Mouse (Mus musculus): Measurements from ENCODE around the gene Nacad.
"Not testable (repeated sequence)": the region's sequence is repeated elsewhere in the genome, so short reads cannot be mapped to it uniquely, and the experiment has no call there.

Gene Nacad

GRCm38 (mm10) chr11:6605491-6606399 is at the start of gene Nacad:
Gene Nacad, minus strand, starts transcription at chr11:6606053.
- peak; percentile 78 to 87 for DNase-seq (ENCODE audit: low spot score in 2 of 2)

DNA sequence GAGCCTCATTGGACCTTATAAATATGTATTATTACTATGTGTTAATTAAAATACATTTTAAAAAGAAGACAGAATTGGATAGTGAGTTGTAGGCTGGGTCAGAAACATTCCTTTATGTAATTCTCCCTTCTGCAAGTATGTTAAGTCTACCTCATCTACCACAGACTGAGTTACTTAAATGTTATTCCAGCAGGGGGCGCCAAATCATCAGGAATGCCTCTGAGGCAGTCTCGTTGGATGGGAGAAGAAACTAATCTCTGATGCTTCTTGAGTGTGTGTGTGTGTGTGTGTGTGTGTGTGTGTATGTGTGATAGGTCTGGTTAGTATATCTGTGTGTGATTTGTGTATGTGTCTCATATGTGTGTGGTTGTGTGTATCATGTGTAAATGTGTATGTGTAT is 49.0 kb upstream of the Nacad start:
- peak; percentile 76 to 79 for DNase-seq (ENCODE audit: low spot score in 2 of 2)

DNA sequence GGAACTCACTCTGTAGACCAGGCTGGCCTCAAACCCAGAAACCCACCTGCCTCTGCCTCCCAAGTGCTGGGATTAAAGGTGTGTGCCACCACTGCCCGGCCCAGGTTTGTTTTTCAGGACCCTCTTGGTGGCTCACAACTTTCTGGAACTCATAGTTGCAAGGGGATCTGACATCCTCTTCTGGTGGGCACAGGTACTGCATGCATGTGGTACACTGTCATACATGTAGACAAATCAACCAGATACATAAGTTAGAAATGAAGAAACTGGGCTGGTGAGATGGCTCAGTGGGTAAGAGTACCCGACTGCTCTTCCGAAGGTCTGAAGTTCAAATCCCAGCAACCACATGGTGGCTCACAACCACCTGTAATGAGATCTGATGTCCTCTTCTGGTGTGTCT is 47.1 kb upstream of the Nacad start:
- DNase-seq (ENCODE audit: low spot score in 2 of 2), result not testable (repeated sequence)

DNA sequence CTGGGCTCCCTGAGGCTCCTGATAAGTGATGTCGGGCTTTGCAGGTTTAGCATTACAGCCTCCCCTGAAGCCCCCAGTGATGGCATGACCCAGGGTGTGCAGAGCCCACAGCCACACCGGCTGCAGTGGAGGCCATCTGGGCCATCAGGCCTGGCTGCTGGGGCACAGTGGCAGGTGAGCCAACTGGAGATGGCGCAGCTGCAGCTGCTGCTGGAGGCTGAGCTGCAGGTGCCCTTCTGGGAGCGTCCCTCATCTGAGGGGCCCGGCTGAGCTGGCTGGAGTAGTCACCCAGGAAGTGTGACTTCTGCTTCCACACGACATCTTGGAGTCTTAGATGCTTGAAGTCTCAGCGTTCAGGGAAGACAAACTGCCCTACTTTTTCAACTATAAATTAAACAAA is 44.7 kb upstream of the Nacad start:
- no peak for DNase-seq (ENCODE audit: low spot score in 2 of 2)

- DNase-seq (ENCODE audit: low spot score in 2 of 2), result no peak
Observed at GRCm38 (mm10) chr11:6647831-6648724, 42.2 kb upstream of the Nacad start.

GRCm38 (mm10) chr11:6644566-6644965 is 38.7 kb upstream of the Nacad start:
- DNase-seq (ENCODE audit: low spot score in 2 of 2), result no peak

GRCm38 (mm10) chr11:6639072-6639471 is 33.2 kb upstream of the Nacad start:
- DNase-seq (ENCODE audit: low spot score in 2 of 2), result no peak

DNA sequence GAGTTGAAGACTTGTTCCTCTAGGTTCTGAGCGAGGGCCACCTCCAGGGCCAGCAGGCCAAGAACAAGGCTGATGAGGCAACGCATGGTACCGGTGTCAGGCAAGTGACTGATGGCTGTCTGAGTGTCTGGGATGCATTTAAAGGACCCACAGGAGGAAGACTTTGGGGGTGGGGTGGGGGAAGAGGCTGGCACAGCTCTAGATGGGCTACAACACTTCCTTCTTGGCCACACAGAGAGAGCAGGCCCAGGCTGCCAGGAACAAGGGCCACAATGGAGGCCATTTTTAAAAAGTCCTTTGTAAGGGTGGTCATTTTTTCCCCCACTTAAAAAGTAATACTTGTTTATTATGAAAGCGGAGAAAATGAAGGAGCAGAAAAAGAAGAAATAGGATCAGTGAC is 32.7 kb upstream of the Nacad start, which contains the start of gene Wap:
Gene Wap (minus strand): TSS at position 101 of the 400 bp plus-strand sequence.
- DNase-seq (ENCODE audit: low spot score in 2 of 2), result no peak

DNA sequence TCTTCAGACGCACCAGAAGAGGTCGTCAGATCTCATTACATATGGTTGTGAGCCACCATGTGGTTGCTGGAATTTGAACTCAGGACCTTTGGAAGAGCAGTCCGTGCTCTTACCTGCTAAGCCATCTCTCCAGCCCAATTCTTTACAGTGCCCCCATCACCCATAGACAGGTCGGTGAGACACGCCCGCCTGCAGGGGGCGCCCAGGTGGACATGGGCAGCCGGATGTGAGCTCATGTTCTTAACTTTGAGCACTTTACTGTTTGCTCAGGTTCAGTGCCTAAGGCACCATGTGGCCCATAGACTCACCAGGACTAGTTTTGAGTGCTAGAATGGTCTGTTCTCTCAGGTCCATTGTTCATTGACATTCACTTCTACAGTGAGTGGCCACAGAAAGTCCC is 30.3 kb upstream of the Nacad start:
- no peak for DNase-seq (ENCODE audit: low spot score in 2 of 2)

- no peak for DNase-seq (ENCODE audit: low spot score in 2 of 2)
Observed at GRCm38 (mm10) chr11:6629655-6630054, 23.8 kb upstream of the Nacad start.

GRCm38 (mm10) chr11:6628568-6628967 is 22.7 kb upstream of the Nacad start:
- DNase-seq (ENCODE audit: low spot score in 2 of 2), result no peak

DNA sequence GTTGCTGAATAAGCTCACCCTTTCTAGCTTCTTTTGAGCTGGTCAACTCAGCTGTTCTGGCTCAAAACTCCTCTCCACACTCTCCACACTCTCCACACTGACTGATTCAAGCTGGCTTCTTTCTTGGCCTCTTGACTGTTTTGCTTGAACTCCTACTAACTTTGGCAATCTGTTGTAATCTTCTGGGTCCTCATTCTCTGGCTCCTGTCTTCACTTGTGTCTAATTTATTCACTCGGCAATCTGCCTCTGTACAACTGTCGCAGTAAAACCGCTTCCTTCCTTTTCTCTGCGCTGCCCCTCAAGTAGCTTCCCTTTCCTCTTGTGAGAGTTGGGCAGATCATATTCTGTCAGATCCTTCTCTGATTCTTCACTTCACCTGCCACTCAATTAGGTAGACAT is 21.9 kb upstream of the Nacad start:
- DNase-seq (ENCODE audit: low spot score in 2 of 2), result no peak

GRCm38 (mm10) chr11:6626388-6626772 is 20.5 kb upstream of the Nacad start:
- no peak for DNase-seq (ENCODE audit: low spot score in 2 of 2)

GRCm38 (mm10) chr11:6625478-6626387 is 19.9 kb upstream of the Nacad start, which contains the start of gene Tbrg4:
Gene Tbrg4, minus strand, starts transcription at chr11:6626067.
- DNase-seq (ENCODE audit: low spot score in 2 of 2), result peak; percentile 91 to 92

DNA sequence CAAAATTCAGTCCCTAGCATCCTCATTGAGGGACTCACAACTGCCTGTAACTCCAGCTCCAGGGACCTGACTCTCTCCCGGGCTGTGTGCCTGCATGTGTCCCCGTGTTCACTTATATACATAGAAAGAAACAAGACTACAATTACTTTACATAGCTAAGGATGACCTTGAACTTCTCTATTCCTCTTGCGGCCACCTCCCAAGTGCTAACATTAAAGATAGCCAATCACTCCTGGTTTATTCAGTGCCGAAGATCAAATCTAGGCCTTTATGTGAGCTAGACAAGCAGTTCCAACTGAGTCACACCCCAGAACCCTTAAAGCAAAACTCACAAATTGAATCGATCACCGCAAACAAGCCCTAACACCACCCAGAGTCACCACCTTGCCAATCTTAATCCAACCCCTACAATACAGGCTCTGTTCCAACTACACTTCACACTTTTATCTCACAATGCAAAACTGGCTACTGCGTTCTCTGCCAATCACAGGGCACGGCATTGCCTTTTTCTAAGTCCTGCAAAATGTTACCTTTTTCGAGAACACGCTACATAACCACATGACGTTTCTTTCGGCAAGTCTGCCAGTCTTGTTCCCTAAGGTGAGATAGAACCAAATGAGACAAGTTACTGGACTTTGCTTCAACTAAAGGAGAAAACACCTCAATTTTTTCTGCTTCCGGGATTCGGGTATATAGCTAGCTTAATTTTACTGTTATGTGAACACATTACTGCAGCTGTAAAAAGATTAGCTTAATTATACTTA is 18.9 kb upstream of the Nacad start:
- no peak for DNase-seq (ENCODE audit: low spot score in 2 of 2)

GRCm38 (mm10) chr11:6623704-6624103 is 17.9 kb upstream of the Nacad start:
- no peak for DNase-seq (ENCODE audit: low spot score in 2 of 2)

DNA sequence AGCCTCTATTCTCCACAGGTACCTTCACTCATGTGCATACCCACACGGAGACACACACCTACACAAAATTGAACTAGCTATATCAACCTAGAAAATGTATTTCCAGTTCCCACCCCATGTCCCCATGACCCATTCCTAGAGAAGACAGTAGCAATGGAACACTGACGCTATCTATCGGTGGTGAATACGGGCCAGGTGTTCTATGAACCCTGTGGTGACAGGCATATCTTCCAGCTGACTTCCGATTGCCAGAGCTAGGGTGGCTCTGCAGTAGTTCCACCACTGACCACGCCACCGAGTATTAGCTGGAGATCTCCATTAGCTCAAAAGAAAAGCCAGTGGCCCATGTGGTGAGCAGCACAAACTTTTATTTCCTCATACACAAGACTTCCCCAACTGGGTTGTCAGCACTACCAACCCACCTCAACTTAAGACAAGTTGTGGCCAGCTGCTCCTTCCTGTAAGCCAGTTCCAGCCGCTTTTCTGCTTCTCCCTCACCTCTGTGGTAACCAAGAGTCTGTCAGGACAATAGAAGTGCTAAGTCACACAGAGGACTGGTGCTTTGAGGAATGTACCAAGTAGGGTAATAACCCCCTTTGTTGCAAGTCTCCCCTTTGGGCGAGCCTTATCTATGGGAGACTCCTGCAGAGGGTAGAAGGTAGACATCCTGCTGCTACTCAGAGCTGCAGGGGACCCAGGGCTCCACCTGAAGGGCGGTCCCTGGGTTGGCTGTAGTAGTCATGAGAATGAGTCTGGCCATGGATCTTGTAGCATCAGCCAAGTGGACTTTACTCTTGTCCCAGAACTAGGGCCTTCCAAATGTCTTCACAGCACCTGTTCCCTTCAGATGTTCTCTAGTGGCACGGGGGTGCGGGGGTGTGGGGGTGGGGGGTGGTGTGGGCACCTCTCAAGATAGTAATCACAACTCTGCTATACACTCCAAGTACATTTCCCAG is 9.7 kb upstream of the Nacad start:
- DNase-seq (ENCODE audit: low spot score in 2 of 2), result no peak

DNA sequence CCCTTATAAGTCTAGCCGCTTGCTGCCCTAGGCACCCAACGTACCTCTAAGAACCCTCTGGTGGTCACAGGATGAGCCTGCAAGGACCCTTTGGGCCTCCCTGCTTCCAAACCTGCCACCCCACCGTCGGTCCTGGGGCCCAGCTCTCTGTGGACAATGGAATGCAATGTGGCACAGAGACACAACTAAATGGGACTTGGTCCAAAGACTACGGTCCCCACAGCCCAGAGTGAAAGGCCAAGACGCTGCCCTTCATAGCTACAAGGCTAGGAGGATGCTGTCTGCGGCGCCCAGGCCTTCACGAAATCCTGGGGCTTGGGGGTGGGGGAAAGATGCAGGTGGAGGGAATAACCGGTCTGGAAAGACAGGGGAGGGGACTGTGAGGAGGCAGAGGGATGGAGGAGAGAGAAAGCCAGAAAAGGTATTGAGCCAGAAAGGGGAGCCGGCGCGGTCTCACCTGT is 802 bp downstream of the Nacad start:
- no peak for DNase-seq (ENCODE audit: low spot score in 2 of 2)

DNA sequence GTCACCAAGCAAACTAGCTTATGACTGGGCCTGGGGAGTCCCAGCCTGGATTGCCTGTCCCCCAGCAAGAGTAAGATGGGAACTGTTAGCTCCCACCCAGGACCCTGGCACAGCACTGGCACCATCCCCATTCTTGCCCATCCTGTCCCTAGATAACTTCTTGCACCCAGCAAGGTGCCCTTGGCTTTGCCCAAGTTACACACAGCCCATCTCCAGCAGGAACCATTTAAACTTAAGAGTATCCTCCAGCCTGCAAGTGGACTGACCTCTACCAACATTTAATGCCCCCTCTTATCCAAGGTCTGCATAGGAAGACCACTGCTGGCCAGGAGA is 1.3 kb downstream of the Nacad start:
- DNase-seq (ENCODE audit: low spot score in 2 of 2), result no peak
